In genomic region chr8:121730170-121730569, GRCm38 (mm10) we compare ENCODE assay signal across 8 mouse cellular contexts. TPM values are rescaled to one million over a fixed set of nuclear protein-coding genes. Genes with fewer than 3 reads are reported as not detected.
A peak's percentile ranks its signal among the peaks of the same experiment; 100 is the strongest.
DNase-seq lines count a peak whose midpoint lies in the region; ATAC-seq and TF ChIP-seq lines count a peak whose summit lies in the region.

No protein-coding gene starts in this region.

- no peak overlapping the region for H3K27ac ChIP-seq in heart, embryonic 11.5 days (ENCODE audit: low read depth, low read length)
- no peak overlapping the region for H3K27ac ChIP-seq in heart, adult 2 months
- no peak overlapping the region for H3K27ac ChIP-seq in ES-E14 (ENCODE audit: insufficient read depth, low read depth, low read length, poor library complexity, severe bottlenecking)
- no peak overlapping the region for H3K27ac ChIP-seq in forebrain, embryonic 13.5 days
- no peak overlapping the region for H3K27ac ChIP-seq in liver, embryonic 15.5 days (replicated peaks)

- H3K27me3 ChIP-seq in heart, embryonic 11.5 days (ENCODE audit: control insufficient read depth, insufficient read depth, low read length) = peaks cover 64% of the 10 kb centered on the region
- peaks cover 9% of the 10 kb centered on the region for H3K27me3 ChIP-seq in heart, adult 2 months (ENCODE audit: control insufficient read depth, insufficient read depth, low read length)
- peaks cover 64% of the 10 kb centered on the region for H3K27me3 ChIP-seq in forebrain, embryonic 13.5 days
- peaks cover 65% of the 10 kb centered on the region for H3K27me3 ChIP-seq in liver, embryonic 15.5 days

- no peaks in the 10 kb centered on the region for H3K9me3 ChIP-seq in heart, embryonic 11.5 days (replicated peaks; ENCODE audit: control insufficient read depth, low read length)
- H3K9me3 ChIP-seq in ES-E14 (ENCODE audit: control insufficient read depth, insufficient read depth, low read depth, low read length) = no peaks in the 10 kb centered on the region
- H3K9me3 ChIP-seq in forebrain, embryonic 13.5 days (replicated peaks) = no peaks in the 10 kb centered on the region
- H3K9me3 ChIP-seq in liver, embryonic 15.5 days (replicated peaks) = no peaks in the 10 kb centered on the region

- DNase-seq in heart, adult 2 months = no peak
- DNase-seq in ES-E14 (ENCODE audit: low read depth, low spot score) = no peak
- DNase-seq in spleen, postnatal 36 days (ENCODE audit: low spot score in 2 of 2) = no peak
- DNase-seq in thymus, postnatal 0 days (ENCODE audit: low spot score) = no peak
- DNase-seq in frontal cortex, postnatal 25 days (ENCODE audit: low spot score in 2 of 2) = no peak

- H3K4me3 ChIP-seq in heart, embryonic 11.5 days (ENCODE audit: low read depth, low read length) = peak overlapping the region; percentile 54
- H3K4me3 ChIP-seq in heart, adult 2 months = no peak overlapping the region
- H3K4me3 ChIP-seq in ES-E14 (ENCODE audit: insufficient read depth in 1 of 2, low read depth in 1 of 2, low read length in 2 of 2, poor library complexity in 1 of 2, severe bottlenecking in 1 of 2) = peak overlapping the region; percentile 59 to 83
- H3K4me3 ChIP-seq in forebrain, embryonic 13.5 days = peak overlapping the region; percentile 60
- no peak overlapping the region; the same call in 1 of the 2 replicates for H3K4me3 ChIP-seq in liver, embryonic 15.5 days (replicated peaks)

- intact Hi-C loops in heart, adult 2 months (cut with DNase I) = no loop called here

- no peak for TF ChIP-seq EP300 in heart, adult 2 months (IDR thresholded peaks at IDR 0.05; ENCODE audit: insufficient read depth, low read depth, low read length)

- H3K4me1 ChIP-seq in heart, embryonic 11.5 days (ENCODE audit: control insufficient read depth, insufficient read depth, low read length) = peaks cover 6% of the 10 kb centered on the region; the same call in 1 of the 2 replicates
- H3K4me1 ChIP-seq in heart, adult 2 months (ENCODE audit: control insufficient read depth, insufficient read depth, low read length) = peaks cover 2% of the 10 kb centered on the region; the same call in 1 of the 2 replicates
- peaks cover 0 to 5% of the 10 kb centered on the region in 2 experiments; a peak in 1 of 4 replicates for H3K4me1 ChIP-seq in ES-E14 (ENCODE audit: control insufficient read depth in 2 of 2, insufficient read depth in 2 of 2, low read length in 2 of 2, poor library complexity in 1 of 2)
- H3K4me1 ChIP-seq in forebrain, embryonic 13.5 days = peaks cover 28% of the 10 kb centered on the region
- no peaks in the 10 kb centered on the region for H3K4me1 ChIP-seq in liver, embryonic 15.5 days (replicated peaks)

- no peak for TF ChIP-seq CTCF in heart, adult 2 months (IDR thresholded peaks at IDR 0.05)

- H3K9ac ChIP-seq in heart, embryonic 11.5 days (ENCODE audit: low read depth, low read length) = no peak overlapping the region
- H3K9ac ChIP-seq in heart, adult 2 months (ENCODE audit: low read depth, low read length) = no peak overlapping the region
- H3K9ac ChIP-seq in ES-E14 (ENCODE audit: insufficient read depth, low read depth, low read length, poor library complexity, severe bottlenecking) = 0 out of 2 replicates have a peak overlapping the region, but pooled peaks have one; percentile 18
- H3K9ac ChIP-seq in forebrain, embryonic 13.5 days = peak overlapping the region; percentile 76
- H3K9ac ChIP-seq in liver, embryonic 15.5 days = no peak overlapping the region

- H3K4me2 ChIP-seq in heart, embryonic 11.5 days = peak overlapping the region; percentile 92
- peak overlapping the region; percentile 85 for H3K4me2 ChIP-seq in forebrain, embryonic 13.5 days
- H3K4me2 ChIP-seq in liver, embryonic 15.5 days = peak overlapping the region; percentile 44

- no peak for TF ChIP-seq POLR2A in heart, adult 2 months (IDR thresholded peaks at IDR 0.05; ENCODE audit: insufficient read depth, low read depth, low read length)

- no peaks in the 10 kb centered on the region for H3K79me2 ChIP-seq in heart, adult 2 months (replicated peaks; ENCODE audit: control insufficient read depth, insufficient read depth, low read length)

- no peak for ATAC-seq in heart, embryonic 11.5 days (replicated peaks; ENCODE audit: insufficient number of reproducible peaks, low FRiP score, low TSS enrichment)
- no peak for ATAC-seq in forebrain, embryonic 13.5 days
- no peak for ATAC-seq in liver, embryonic 15.5 days (ENCODE audit: insufficient read depth)

- no peaks in the 10 kb centered on the region for H3K36me3 ChIP-seq in heart, embryonic 11.5 days (ENCODE audit: control insufficient read depth, insufficient read depth, low read length)
- no peaks in the 10 kb centered on the region for H3K36me3 ChIP-seq in heart, adult 2 months (ENCODE audit: control insufficient read depth, insufficient read depth, low read length)
- H3K36me3 ChIP-seq in ES-E14 (ENCODE audit: control insufficient read depth, insufficient read depth, low read length, poor library complexity, severe bottlenecking) = no peaks in the 10 kb centered on the region
- H3K36me3 ChIP-seq in forebrain, embryonic 13.5 days (ENCODE audit: poor library complexity, severe bottlenecking) = no peaks in the 10 kb centered on the region
- H3K36me3 ChIP-seq in liver, embryonic 15.5 days (replicated peaks) = no peaks in the 10 kb centered on the region

- under 1% methylated on average over 33 of the region's 60 CpGs for WGBS in heart, embryonic 11.5 days (ENCODE audit: insufficient replicate concordance)
- 12% methylated on average over 51 of the region's 60 CpGs for WGBS in heart, adult 2 months
- 0% methylated on average over 14 of the region's 60 CpGs for WGBS in forebrain, embryonic 13.5 days
- under 1% methylated on average over 46 of the region's 60 CpGs for WGBS in liver, embryonic 15.5 days (ENCODE audit: insufficient replicate concordance)

- in situ Hi-C loops in ES-E14 (cut with MboI; ENCODE audit: low sequenced_read_pairs in 2 of 2, unreplicated experiment in 2 of 2) = no loop called here

TF ChIP-seq in ES-E14, 5 proteins besides CTCF, POLR2A, EP300 and RAD21:
- TF ChIP-seq CHD2 (IDR thresholded peaks at IDR 0.05; ENCODE audit: low read depth, low read length) (no peak), MAFK (IDR thresholded peaks at IDR 0.05; ENCODE audit: insufficient read depth, low read depth, low read length) (no peak), ZNF384 (IDR thresholded peaks at IDR 0.05; ENCODE audit: low read depth, low read length) (no peak), HCFC1 (IDR thresholded peaks at IDR 0.05; ENCODE audit: borderline replicate concordance, insufficient read depth, low read length) (no peak), ZC3H11A (IDR thresholded peaks at IDR 0.05; ENCODE audit: borderline replicate concordance, low read depth, low read length) (no peak)
TF ChIP-seq in ES-E14: peak in this region for 0.

RNA-seq across cellular contexts. Expression of gene Jph3, which starts 0.7 kb away (rescaled TPM):
- 0.46 and 0.66 TPM in 2 replicates for polyA plus RNA-seq in heart, embryonic 11.5 days (2014; fragmentation: Nextera tagmentation; extraction: Ambion mirVana)
- total RNA-seq in heart, adult 2 months (2021) = under 1 TPM in 1 of 2 experiments, not detected in 1; 0.11 TPM
- 0.09 and 0.10 TPM in 2 replicates for polyA plus RNA-seq in heart, adult 2 months (2012; rRNA removed)
- total RNA-seq in ES-E14 (2012; rRNA removed) = 0.76 and 1.7 TPM in 2 replicates
- polyA plus RNA-seq in forebrain, embryonic 13.5 days (2015; fragmentation: Nextera tagmentation; extraction: Ambion mirVana) = 34.9 and 36.7 TPM in 2 replicates
- polyA plus RNA-seq in liver, embryonic 15.5 days (2015; fragmentation: Nextera tagmentation; extraction: Ambion mirVana) = 0.07 and 0.16 TPM in 2 replicates
- 0.04 TPM in 1 of 2 replicates, not detected in the other for polyA plus RNA-seq in thymus, postnatal 0 days (2015; fragmentation: Nextera tagmentation; extraction: Ambion mirVana)

Comparison
In these comparisons a context has a peak if more than half of its experiments do, and no peak if none do; other contexts are left out.
1. H3K4me3 ChIP-seq: peak in heart, embryonic 11.5 days (single experiment), ES-E14 (2 of 2) and forebrain, embryonic 13.5 days (single experiment); none in heart, adult 2 months (single experiment) and liver, embryonic 15.5 days (single experiment).
2. H3K9ac ChIP-seq: peak in ES-E14 (single experiment) and forebrain, embryonic 13.5 days (single experiment); none in heart, embryonic 11.5 days (single experiment), heart, adult 2 months (single experiment) and liver, embryonic 15.5 days (single experiment).
3. RNA of gene Jph3, which starts 0.7 kb away (polyA plus RNA-seq): 34.9 to 36.7 TPM in forebrain, embryonic 13.5 days; 0.46 to 0.66 TPM in heart, embryonic 11.5 days, 0.07 to 0.16 TPM in liver, embryonic 15.5 days, 0.09 to 0.10 TPM in heart, adult 2 months and 0.04 TPM in thymus, postnatal 0 days; every median in the first group is over 10 times any median in the second.
4. Peak in every context shown above with its lines, with median percentiles within 50 percentile points of each other: H3K4me2 ChIP-seq.